Mouse (Mus musculus): Measurements from ENCODE around the gene Col23a1. TPM values are rescaled to one million over a fixed set of nuclear protein-coding genes. Genes with fewer than 3 reads are reported as not detected.

Col23a1 gene
- polyA plus RNA-seq, 1 experiment from 2014 or later, result 5.4 TPM

DNA sequence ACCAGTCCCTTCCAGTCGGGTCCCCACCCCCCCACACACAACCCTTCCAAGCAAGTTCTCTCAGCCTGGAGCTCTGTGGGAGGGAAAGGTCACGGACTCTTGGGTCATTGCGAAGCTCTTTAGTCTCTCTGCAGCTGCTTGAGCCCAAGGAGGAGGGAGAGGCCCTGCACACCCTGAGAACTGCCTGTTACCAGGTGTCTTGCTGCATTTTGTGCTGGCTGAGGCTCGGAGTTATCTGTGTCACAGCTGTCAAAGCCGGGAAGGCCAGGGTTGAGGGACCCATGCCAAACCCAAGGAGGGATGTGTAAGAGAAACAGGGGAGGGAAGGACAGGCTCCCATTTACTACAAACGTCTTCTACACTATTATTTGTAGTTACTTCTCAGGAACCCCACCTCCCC, 218.3 kb downstream of the Col23a1 start:
- 57% methylated on average over 6 of the region's 6 CpGs for WGBS

GRCm38 (mm10) chr11:51509211-51509610, 219.5 kb downstream of the Col23a1 start:
- Histone ChIP-seq H3K4me2 (ENCODE audit: low read length) (no peak overlapping the region), H3K27ac (replicated peaks; ENCODE audit: low read depth, low read length) (no peak overlapping the region), H3K4me1 (ENCODE audit: control insufficient read depth, insufficient read depth, low read length) (no peaks in the 10 kb centered on the region), H3K27me3 (ENCODE audit: control insufficient read depth, insufficient read depth, low read length) (no peaks in the 10 kb centered on the region), H3K9ac (replicated peaks; ENCODE audit: low read length) (no peak overlapping the region), H3K36me3 (ENCODE audit: control insufficient read depth, insufficient read depth, low read length) (no peaks in the 10 kb centered on the region), H3K4me3 (replicated peaks; ENCODE audit: low read depth, low read length) (no peak overlapping the region), H3K9me3 (ENCODE audit: control insufficient read depth, low read length) (no peaks in the 10 kb centered on the region)
- WGBS, result 87% methylated on average over 5 of the region's 5 CpGs
- ATAC-seq (ENCODE audit: low FRiP score, low TSS enrichment), result no peak
- DNase-seq, result no peak

More for the DNA sequence above, 218.3 kb downstream of the Col23a1 start:
- DNase-seq (no peak), ATAC-seq (ENCODE audit: low FRiP score, low TSS enrichment) (no peak)
- no peaks in the 10 kb centered on the region for H3K36me3 ChIP-seq (ENCODE audit: control insufficient read depth, insufficient read depth, low read length)
- no peaks in the 10 kb centered on the region for H3K9me3 ChIP-seq (ENCODE audit: control insufficient read depth, low read length)
- H3K27ac ChIP-seq (replicated peaks; ENCODE audit: low read depth, low read length), result no peak overlapping the region
- no peak overlapping the region for H3K4me3 ChIP-seq (replicated peaks; ENCODE audit: low read depth, low read length)
- no peaks in the 10 kb centered on the region for H3K27me3 ChIP-seq (ENCODE audit: control insufficient read depth, insufficient read depth, low read length)
- no peak overlapping the region for H3K9ac ChIP-seq (replicated peaks; ENCODE audit: low read length)
- no peaks in the 10 kb centered on the region for H3K4me1 ChIP-seq (ENCODE audit: control insufficient read depth, insufficient read depth, low read length)
- no peak overlapping the region for H3K4me2 ChIP-seq (ENCODE audit: low read length)

GRCm38 (mm10) chr11:51513019-51513418, 223.3 kb downstream of the Col23a1 start:
- WGBS, result 86% methylated on average over 6 of the region's 6 CpGs
- Histone ChIP-seq H3K27me3 (ENCODE audit: control insufficient read depth, insufficient read depth, low read length) (no peaks in the 10 kb centered on the region), H3K4me2 (ENCODE audit: low read length) (no peak overlapping the region), H3K4me1 (ENCODE audit: control insufficient read depth, insufficient read depth, low read length) (no peaks in the 10 kb centered on the region), H3K36me3 (ENCODE audit: control insufficient read depth, insufficient read depth, low read length) (no peaks in the 10 kb centered on the region), H3K9ac (replicated peaks; ENCODE audit: low read length) (no peak overlapping the region), H3K4me3 (replicated peaks; ENCODE audit: low read depth, low read length) (no peak overlapping the region), H3K9me3 (ENCODE audit: control insufficient read depth, low read length) (no peaks in the 10 kb centered on the region), H3K27ac (replicated peaks; ENCODE audit: low read depth, low read length) (no peak overlapping the region)
- no peak for ATAC-seq (ENCODE audit: low FRiP score, low TSS enrichment)
- DNase-seq, result no peak

DNA sequence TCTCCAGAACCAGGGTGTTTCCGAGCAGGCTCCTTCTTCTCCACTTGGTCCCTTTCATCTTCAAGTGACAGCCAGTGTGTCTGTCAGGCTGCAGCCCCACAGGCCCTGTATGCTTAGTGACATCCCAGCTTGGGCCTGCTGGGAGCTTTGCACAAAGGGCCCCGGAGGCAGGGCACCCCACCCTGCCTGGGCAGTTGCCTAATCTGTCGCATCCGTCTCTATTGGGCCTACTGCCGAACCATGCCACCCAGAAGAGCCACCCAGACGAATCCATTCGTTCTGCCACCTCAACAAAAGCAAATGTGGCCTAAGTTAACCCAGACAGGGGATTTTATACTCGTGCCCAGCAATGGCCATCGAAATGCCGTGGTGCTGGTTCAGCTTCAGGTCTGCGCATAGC, 225.6 kb downstream of the Col23a1 start:
- no peak for ATAC-seq (ENCODE audit: low FRiP score, low TSS enrichment)

GRCm38 (mm10) chr11:51518100-51518499, 228.4 kb downstream of the Col23a1 start:
- Histone ChIP-seq H3K27me3 (ENCODE audit: control insufficient read depth, insufficient read depth, low read length) (no peaks in the 10 kb centered on the region), H3K9me3 (ENCODE audit: control insufficient read depth, low read length) (no peaks in the 10 kb centered on the region), H3K9ac (replicated peaks; ENCODE audit: low read length) (no peak overlapping the region), H3K36me3 (ENCODE audit: control insufficient read depth, insufficient read depth, low read length) (no peaks in the 10 kb centered on the region), H3K4me3 (replicated peaks; ENCODE audit: low read depth, low read length) (no peak overlapping the region), H3K4me1 (ENCODE audit: control insufficient read depth, insufficient read depth, low read length) (no peaks in the 10 kb centered on the region), H3K4me2 (ENCODE audit: low read length) (no peak overlapping the region), H3K27ac (replicated peaks; ENCODE audit: low read depth, low read length) (no peak overlapping the region)
- DNase-seq (no peak), ATAC-seq (ENCODE audit: low FRiP score, low TSS enrichment) (no peak)
- WGBS, result 99% methylated on average over 3 of the region's 3 CpGs

More for the DNA sequence above, 225.6 kb downstream of the Col23a1 start:
- no peak for DNase-seq
- Histone ChIP-seq H3K4me3 (replicated peaks; ENCODE audit: low read depth, low read length) (no peak overlapping the region), H3K9me3 (ENCODE audit: control insufficient read depth, low read length) (no peaks in the 10 kb centered on the region), H3K27ac (replicated peaks; ENCODE audit: low read depth, low read length) (no peak overlapping the region), H3K4me1 (ENCODE audit: control insufficient read depth, insufficient read depth, low read length) (no peaks in the 10 kb centered on the region), H3K27me3 (ENCODE audit: control insufficient read depth, insufficient read depth, low read length) (no peaks in the 10 kb centered on the region), H3K9ac (replicated peaks; ENCODE audit: low read length) (no peak overlapping the region), H3K36me3 (ENCODE audit: control insufficient read depth, insufficient read depth, low read length) (no peaks in the 10 kb centered on the region), H3K4me2 (ENCODE audit: low read length) (no peak overlapping the region)
- 59% methylated on average over 11 of the region's 11 CpGs for WGBS

- H3K4me2 ChIP-seq (ENCODE audit: low read length), result no peak overlapping the region
- DNase-seq (no peak), ATAC-seq (ENCODE audit: low FRiP score, low TSS enrichment) (no peak)
- H3K4me1 ChIP-seq (ENCODE audit: control insufficient read depth, insufficient read depth, low read length), result no peaks in the 10 kb centered on the region
- WGBS, result 94% methylated on average over 6 of the region's 6 CpGs
- no peaks in the 10 kb centered on the region for H3K27me3 ChIP-seq (ENCODE audit: control insufficient read depth, insufficient read depth, low read length)
- H3K27ac ChIP-seq (replicated peaks; ENCODE audit: low read depth, low read length), result no peak overlapping the region
- no peaks in the 10 kb centered on the region for H3K36me3 ChIP-seq (ENCODE audit: control insufficient read depth, insufficient read depth, low read length)
- H3K9me3 ChIP-seq (ENCODE audit: control insufficient read depth, low read length), result no peaks in the 10 kb centered on the region
- H3K9ac ChIP-seq (replicated peaks; ENCODE audit: low read length), result no peak overlapping the region
- H3K4me3 ChIP-seq (replicated peaks; ENCODE audit: low read depth, low read length), result no peak overlapping the region
Measured at GRCm38 (mm10) chr11:51518585-51518984, 228.9 kb downstream of the Col23a1 start.

GRCm38 (mm10) chr11:51521440-51521839, 231.7 kb downstream of the Col23a1 start:
- DNase-seq (no peak), ATAC-seq (ENCODE audit: low FRiP score, low TSS enrichment) (no peak)
- Histone ChIP-seq H3K9ac (replicated peaks; ENCODE audit: low read length) (no peak overlapping the region), H3K4me3 (replicated peaks; ENCODE audit: low read depth, low read length) (no peak overlapping the region), H3K4me1 (ENCODE audit: control insufficient read depth, insufficient read depth, low read length) (no peaks in the 10 kb centered on the region), H3K9me3 (ENCODE audit: control insufficient read depth, low read length) (no peaks in the 10 kb centered on the region), H3K27me3 (ENCODE audit: control insufficient read depth, insufficient read depth, low read length) (no peaks in the 10 kb centered on the region), H3K27ac (replicated peaks; ENCODE audit: low read depth, low read length) (no peak overlapping the region), H3K36me3 (ENCODE audit: control insufficient read depth, insufficient read depth, low read length) (no peaks in the 10 kb centered on the region), H3K4me2 (ENCODE audit: low read length) (no peak overlapping the region)
- WGBS, result 86% methylated on average over 3 of the region's 3 CpGs

DNA sequence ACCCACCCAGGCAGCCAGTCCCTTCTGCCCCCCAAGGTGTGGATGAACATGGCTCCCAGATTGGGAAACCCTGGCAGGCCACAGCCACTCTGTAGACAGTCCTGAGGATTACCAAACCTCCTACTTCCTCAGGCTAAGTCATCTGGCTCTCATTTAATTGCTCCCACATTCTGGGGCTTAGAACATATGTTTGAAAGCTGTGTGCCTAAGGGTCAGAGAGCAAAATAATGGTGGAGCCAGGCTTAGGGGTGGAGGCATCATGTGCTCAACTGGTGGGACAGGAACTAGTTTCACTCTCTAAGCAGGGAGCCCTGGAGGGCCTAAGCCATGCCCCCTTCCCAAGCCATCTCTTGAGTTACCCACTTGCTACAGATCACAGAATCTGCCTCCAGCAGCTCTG, 233.5 kb downstream of the Col23a1 start:
- Histone ChIP-seq H3K9me3 (ENCODE audit: control insufficient read depth, low read length) (no peaks in the 10 kb centered on the region), H3K27me3 (ENCODE audit: control insufficient read depth, insufficient read depth, low read length) (no peaks in the 10 kb centered on the region), H3K27ac (replicated peaks; ENCODE audit: low read depth, low read length) (no peak overlapping the region), H3K36me3 (ENCODE audit: control insufficient read depth, insufficient read depth, low read length) (no peaks in the 10 kb centered on the region), H3K4me1 (ENCODE audit: control insufficient read depth, insufficient read depth, low read length) (no peaks in the 10 kb centered on the region), H3K4me3 (replicated peaks; ENCODE audit: low read depth, low read length) (no peak overlapping the region), H3K9ac (replicated peaks; ENCODE audit: low read length) (no peak overlapping the region), H3K4me2 (ENCODE audit: low read length) (no peak overlapping the region)
- DNase-seq (no peak), ATAC-seq (ENCODE audit: low FRiP score, low TSS enrichment) (no peak)

GRCm38 (mm10) chr11:51523625-51524024, 233.9 kb downstream of the Col23a1 start:
- no peak overlapping the region for H3K4me2 ChIP-seq (ENCODE audit: low read length)
- 69% methylated on average over 9 of the region's 9 CpGs for WGBS
- no peak overlapping the region for H3K9ac ChIP-seq (replicated peaks; ENCODE audit: low read length)

More at GRCm38 (mm10) chr11:51523625-51524024, 233.9 kb downstream of the Col23a1 start:
- Histone ChIP-seq H3K9me3 (ENCODE audit: control insufficient read depth, low read length) (no peaks in the 10 kb centered on the region), H3K27me3 (ENCODE audit: control insufficient read depth, insufficient read depth, low read length) (no peaks in the 10 kb centered on the region), H3K4me1 (ENCODE audit: control insufficient read depth, insufficient read depth, low read length) (no peaks in the 10 kb centered on the region), H3K4me3 (replicated peaks; ENCODE audit: low read depth, low read length) (no peak overlapping the region), H3K27ac (replicated peaks; ENCODE audit: low read depth, low read length) (no peak overlapping the region), H3K36me3 (ENCODE audit: control insufficient read depth, insufficient read depth, low read length) (no peaks in the 10 kb centered on the region)
- DNase-seq (no peak), ATAC-seq (ENCODE audit: low FRiP score, low TSS enrichment) (no peak)

Measured in midbrain, embryonic 14.5 days (tissue).